Mouse (Mus musculus): ENCODE results near the gene Anks1.

Gene Anks1

GRCm38 (mm10) chr17:28097308-28097707, 188.2 kb downstream of the Anks1 start:
- no peak for DNase-seq (ENCODE audit: low spot score)

DNA sequence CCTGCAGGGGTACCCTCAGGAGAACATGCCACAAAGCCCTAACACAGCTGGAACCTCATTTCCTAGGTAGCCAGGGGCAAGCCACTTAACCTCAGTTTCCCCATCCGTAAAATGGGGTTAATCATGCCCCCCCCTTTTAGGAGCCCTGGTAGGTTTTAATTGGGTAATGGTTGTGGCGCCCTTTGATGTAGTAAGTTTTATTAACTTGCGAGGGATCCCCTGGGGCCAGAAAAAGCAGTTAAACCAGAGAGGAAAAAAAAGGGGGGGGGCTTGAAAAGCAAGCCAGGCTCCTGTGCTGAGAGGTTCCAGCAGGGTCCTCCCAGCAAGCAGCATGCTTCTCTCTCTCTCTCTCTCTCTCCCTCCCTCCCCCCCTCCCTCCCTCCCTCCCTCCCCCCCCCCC, 190.0 kb downstream of the Anks1 start:
- no peak for DNase-seq (ENCODE audit: low spot score)

DNA sequence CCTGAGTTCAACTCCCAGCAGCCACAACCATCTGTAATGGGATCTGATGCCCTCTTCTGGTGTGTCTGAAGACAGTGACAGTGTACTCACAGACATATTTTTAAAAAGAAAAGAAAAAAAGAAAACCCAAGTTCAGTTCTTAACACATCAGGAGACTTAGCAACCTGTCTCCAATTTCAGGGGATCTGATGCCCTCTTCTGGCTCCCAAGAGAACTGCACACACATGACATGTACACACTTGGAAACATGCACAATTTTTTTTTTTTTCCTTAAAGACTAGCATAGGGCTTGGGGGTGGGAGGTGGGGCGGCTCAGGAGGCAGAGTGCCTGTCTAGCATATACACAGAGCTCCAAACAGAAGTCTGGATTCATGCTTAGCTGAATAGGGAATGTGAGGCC, 191.6 kb downstream of the Anks1 start:
- no peak for DNase-seq (ENCODE audit: low spot score)

DNA sequence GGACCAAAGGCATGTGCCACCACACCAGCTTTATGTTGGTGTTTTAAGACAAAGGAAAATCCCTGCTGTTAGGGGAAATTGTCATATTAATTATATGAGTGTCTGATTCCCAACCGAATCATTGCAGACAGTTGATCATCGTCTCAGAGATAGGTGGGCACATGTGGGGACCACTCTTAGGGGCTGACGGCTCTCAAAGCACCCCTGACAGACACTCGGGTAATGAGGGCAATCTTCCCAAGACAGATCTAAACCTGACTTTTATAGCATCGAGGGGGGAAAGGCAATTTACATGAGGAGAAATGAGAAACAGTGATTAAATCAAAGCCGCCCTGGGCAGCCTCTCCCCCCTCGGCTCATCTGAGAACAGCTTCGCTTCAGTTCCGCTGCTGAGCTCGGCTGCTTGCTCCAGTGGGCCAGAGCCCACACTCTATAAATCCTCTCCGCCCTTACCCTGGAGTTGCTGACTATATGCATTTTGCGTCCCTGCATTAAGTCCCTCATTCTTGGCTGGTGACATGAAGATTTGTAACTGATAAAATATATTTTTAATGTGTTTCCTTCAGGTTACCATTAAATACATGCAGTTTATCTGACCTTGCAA, 192.3 kb downstream of the Anks1 start:
- DNase-seq (ENCODE audit: low spot score): no peak

- no peak for DNase-seq (ENCODE audit: low spot score)
Observed at GRCm38 (mm10) chr17:28101902-28102319, 192.8 kb downstream of the Anks1 start.

DNA sequence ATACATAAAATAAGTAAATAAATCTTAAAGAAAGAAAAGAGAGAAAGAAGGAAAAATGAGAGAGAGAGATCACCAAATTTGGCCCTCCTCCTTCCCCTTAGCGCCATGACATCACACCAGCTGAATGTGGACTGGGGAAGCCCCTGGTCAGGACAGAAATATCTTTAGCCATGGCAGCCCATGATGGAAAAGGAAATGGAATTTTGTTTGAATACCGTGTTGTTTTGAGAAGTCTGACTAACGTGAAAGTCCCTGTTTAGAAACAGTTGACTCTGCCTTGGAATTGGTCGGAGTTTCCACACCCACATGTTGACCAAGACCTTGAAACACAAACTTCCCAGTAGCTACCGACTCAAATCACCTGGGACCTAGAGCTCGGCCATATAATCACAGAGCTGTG, 195.3 kb downstream of the Anks1 start:
- no peak for DNase-seq (ENCODE audit: low spot score)

- DNase-seq (ENCODE audit: low spot score): no peak
Observed at GRCm38 (mm10) chr17:28106352-28106751, 197.2 kb downstream of the Anks1 start.

DNA sequence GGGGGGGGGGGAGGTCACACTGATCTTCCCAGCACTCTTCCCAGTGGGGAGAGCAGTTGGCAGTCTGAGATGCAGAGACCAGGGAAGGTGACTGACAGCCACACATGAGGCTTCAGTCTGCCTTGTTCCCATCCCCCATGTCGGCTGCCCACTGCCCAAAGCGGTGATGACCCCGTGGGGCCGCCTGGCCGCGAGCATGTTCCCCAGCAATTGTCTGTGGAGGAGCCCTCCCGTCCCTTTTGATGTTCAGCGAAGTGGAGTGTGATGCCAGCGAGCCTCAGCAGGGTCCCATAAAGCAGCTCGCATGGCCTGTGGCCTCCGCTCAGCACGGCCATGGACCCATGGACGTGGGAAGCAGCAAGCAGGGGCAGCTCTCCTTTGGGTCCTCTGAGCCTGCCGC, 198.2 kb downstream of the Anks1 start:
- DNase-seq (ENCODE audit: low spot score): no peak

DNA sequence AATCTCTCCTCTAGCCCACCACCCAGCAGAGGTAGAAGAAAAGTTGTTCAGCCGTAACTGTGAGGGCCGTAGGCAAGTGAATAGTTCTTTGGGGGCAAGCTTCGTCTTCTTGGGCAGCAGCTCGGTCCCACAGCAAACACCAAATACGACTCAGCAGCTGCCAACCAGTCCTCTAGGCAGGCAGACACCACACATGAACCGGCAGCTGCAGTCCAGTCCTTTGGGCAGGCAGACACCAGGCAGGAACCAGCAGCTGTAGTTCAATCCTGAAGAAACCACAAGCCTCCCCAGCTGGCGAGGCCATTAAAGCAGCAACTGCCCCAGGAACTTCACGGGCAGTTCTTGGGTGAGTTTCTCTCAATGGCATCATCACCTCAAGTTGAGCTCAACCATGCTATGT, 203.2 kb downstream of the Anks1 start:
- no peak for DNase-seq (ENCODE audit: low spot score)

Data from urinary bladder, postnatal 25 days (tissue).